Mouse (Mus musculus): ENCODE results near the gene Kcnab3.

Gene Kcnab3

DNA sequence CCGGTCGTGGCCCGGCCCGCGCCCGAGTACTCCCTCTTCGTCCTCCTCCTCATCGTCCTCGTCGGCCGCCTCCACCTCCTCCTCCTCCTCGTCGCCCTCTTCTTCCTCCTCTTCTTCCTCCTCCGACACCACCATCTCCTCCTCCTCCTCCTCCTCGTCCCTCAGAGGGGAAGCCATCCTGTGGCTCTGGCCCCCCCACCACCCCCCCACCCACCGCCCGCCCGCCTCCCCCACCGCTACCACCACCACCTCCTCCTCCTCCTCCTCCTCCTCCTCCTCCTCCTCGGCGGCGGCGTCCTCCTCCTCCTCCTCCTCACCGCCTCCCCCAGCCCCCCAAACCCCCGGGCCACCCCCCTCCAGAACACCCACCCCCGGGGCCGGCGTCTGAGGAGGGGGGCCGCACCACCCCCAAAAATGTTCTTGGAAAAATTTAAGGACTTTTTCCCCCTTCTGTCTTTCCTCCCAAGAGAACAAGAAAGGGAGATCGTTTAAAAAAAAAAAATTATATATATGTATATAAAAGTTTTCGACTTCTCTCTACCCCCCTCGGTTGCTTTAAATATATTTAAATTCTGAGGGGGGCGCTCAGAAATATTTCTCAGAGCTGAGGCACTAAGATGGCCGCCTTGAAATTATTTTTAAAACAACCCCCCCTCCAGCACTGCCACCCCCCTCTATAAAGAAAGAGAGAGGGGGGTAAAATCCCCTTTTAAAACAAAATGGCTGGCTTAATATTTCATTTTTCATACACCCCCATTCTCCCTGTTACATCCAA lies 43.3 kb downstream of the Kcnab3 start, which contains the start of gene Chd3:
TSS of gene Chd3 (minus strand) at position 192 of the 775 bp plus-strand sequence.
- DNase-seq (ENCODE audit: extremely low read depth, insufficient read length, low spot score) = no peak

DNA sequence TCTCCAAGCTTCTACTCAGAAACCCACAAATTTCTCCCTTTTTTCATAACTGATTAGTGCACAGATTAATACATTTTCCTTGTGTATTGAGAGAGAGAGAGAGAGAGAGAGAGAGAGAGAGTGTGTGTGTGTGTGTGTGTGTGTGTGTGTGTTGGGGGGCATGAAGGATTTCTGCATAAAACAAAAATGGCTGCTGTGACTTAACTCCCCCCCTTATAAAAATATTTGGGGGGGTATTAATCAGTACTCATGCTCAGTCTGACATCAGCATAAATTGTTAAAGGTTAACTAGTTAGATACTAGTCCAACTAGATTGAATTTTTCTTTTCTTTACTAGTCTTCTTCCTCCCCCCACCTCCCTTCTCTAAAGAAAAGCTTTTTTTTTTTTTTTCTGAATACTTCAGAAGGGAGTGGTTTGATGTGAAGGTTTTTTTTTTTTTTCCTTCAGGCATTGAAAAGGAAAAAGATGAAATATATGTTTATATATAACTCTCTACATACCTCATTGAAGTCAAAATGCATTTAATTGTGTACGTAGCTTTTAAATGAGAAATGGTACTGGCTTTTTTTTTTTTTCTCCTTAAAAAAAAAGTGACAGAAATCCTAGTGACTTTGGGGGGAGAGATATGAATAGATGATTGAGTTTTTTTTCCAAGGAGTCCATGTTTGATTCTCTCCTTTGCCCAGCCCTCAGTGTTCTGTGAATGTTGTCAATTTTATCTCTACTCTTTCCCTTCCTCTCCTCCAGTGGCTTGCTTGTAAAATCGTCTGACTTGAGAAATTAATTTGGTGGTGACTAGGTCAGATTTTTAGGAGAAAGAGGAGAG lies 44.1 kb downstream of the Kcnab3 start:
- DNase-seq (ENCODE audit: extremely low read depth, insufficient read length, low spot score) = no peak

DNA sequence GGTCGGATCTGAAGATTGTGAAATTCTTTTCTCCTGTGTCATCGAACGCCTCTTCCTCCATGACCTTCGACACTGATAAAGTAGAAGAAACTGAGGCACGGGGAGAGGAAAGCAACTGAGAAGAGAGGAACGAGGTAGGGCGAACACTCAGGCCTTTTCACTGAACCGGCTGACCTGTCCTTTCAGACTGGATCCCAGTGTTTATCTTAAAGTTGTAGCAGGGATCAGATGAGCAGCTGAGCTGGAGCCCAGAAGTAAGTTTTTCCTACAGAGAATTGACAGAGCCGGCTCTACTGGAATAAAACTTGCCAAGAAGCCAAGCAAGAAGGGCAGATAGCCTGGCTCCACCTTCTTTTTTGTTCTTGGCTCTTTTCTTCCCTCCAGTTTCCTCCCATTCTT lies 44.8 kb downstream of the Kcnab3 start:
- no peak for DNase-seq (ENCODE audit: extremely low read depth, insufficient read length, low spot score)

DNA sequence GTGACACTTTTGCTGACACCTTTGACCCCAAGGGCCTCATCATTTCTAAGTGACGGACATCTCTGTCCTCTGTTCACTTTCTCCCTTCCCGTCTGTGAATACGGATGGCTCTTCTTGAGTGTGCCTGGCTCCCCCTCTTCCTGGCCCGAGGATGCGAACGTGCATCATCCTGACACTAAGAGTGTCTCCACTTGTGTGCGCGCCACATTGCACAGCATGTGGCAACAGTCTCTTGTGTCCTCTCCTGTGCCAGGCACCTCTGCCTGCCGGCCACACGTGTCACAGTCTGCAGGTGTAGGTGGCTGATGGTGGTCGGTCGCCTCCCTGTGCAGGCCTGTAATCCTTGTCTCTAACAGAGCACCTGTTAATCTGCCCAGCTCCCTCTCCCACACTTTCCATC lies 45.5 kb downstream of the Kcnab3 start:
- DNase-seq (ENCODE audit: extremely low read depth, insufficient read length, low spot score) = no peak

DNA sequence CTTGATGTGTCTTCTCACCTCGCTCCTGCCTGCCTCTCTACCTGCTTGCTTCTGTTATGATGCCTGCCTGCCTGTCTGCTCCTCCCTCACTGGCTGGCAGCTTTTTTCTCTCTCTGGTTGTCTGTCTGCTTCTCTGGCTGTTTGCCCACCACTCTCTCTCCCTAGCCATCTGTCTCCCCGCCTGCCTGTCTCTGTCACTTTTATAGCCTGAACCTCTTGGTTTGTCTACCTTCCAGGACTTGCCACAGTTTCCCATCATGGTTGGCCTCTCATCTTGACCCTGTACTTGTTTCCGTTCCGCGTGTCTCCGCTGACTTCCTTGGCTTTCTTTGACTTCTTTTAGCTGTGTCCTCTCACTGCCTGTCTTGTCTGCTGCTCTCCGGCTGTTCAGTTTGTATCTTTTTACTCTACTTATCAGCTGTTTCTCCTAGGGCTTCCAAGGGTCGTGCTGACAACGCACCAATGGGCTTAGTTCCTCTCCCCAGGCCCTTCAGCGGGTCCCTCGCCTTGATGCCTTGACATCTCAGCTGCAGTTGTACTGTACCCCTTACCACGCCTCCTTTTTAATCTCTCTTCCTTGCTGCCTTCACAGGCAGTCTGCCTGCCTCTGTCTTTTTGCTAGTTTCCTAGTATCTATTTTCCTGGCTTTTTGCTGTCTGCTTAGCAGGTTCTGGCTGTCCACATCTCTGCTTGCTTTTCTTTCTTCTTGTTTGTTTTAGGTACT lies 46.2 kb downstream of the Kcnab3 start:
- no peak for DNase-seq (ENCODE audit: extremely low read depth, insufficient read length, low spot score)

DNA sequence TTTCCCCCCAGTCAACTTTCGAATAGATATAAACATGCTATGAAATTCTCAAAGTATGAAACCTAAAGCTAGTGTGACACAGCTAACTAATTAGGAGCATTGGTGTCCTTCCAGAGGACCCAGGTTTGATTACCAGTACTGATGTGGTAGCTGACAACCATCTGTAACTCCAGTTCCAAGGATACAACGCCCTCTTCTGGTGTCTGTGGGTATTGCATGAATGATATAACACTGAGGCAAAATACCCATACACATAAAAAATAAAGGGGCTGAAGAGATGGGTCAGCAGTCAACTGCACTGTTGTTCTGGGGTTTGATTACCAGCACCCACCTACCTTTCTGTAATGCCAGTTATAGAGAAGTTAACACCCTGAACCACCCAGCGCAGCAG lies 46.7 kb downstream of the Kcnab3 start:
- no peak for DNase-seq (ENCODE audit: extremely low read depth, insufficient read length, low spot score)

DNA sequence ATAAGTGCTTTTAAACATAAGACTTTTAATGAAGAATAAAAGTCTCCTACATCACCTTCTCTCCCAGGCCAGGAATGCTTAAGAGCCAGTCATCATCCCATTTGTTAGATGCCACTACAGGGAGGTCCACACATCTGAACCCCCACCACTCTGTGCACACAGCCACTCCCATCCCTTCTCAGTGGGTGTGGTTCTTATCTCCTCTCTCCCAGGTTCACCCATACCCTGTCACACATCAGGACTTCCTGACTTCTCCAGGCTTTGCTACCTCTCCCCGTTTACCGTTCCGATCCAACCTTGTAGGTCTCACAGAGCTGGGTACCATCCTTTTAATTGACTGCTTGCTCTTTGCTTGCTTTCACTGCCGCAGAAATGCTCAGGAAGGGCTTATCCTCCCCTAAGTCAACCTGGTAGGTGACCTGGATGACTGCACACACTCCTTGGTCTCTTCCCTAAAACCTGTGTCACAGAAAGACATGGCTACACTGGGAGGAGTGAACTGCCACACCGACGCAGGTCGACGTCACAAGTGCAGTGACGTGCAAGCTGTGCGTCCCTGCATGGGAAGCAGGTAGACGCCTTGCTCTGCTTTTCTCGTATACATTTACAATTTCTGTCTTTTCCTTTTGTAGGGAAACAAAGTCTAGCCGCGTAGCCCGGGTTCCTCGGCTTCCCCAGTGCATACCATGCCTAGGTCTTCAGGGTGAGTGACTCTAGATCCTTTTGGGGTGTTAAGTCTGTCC lies 47.3 kb downstream of the Kcnab3 start:
- DNase-seq (ENCODE audit: extremely low read depth, insufficient read length, low spot score) = no peak

DNA sequence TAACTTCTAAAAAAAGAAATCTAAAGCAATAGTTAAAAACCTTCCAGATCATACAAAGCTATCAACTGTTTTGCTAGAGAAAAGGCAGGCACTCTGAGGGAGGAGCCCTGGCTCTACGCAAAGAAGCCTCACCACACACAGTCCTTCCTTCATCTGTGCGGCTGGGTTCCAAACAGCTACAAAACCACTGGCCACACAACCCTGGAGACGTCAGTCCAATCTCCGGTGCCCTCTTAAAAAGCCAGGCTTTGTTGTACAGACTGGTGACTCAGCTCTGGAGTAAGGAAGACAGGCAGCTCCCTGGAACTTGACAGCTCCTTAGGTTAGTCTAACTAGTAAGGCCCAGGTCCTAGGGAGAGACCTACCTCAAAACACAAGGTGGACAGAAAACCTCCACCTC lies 49.6 kb downstream of the Kcnab3 start:
- peak; percentile 71 for DNase-seq (ENCODE audit: extremely low read depth, insufficient read length, low spot score)

DNA sequence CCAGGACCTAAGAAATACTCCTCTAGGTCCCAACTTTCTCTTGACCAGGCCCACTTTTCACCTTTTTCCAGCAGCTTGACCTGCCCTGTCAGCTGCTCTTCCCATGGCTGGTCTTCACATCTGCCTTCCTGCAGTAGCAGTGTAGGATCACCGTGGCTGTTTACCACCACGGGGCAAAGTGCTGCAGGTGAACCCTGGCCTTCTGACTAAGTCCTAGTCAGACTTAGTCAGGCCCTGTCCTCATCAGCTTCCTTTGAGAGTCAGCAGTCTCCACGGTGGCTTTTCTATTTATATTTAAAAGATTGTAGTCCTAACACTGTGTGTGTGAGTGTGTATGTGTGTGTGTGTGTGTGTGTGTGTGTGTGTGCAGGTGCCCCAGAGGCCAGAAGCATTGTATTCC lies 51.7 kb downstream of the Kcnab3 start:
- no peak for DNase-seq (ENCODE audit: extremely low read depth, insufficient read length, low spot score)

DNA sequence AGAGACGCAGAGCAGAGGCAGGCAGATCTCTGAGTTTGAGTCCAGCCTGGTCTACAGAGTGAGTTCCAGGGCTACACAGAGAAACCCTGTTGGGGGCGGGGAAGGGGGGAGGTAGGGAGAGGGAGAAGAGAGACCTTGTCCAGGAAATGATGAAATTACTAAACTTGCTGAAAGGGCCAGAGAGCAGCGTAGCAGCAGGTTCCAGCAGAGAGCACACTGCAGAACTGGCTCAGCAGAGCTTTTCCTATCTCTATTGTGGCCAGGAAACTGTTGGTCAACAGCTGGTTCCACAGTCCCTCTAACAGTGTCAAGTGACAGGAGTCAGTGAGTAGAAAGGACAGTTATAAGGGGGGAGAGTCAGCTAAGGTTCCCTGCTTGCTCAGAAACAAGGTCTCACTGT lies 53.5 kb downstream of the Kcnab3 start:
- no peak for DNase-seq (ENCODE audit: extremely low read depth, insufficient read length, low spot score)

DNA sequence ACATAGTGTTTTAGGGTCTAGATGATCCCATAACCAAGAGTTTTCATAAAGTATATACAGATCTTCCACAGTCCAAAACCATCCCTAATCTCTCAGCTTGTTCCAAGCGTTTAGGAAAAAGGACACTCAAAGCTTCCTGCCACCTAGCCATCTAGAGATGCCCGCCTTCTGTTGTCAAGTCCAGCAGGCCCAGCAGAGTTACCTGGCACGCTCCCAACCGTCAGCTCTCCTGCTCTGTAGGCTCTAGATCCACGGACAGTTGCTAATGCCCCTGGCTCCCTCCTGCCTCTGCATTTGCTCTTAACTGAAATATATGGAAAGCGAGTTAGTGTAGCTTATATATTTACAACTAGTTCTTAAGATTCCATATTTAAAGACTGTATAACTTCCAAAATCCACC lies 55.3 kb downstream of the Kcnab3 start:
- no peak for DNase-seq (ENCODE audit: extremely low read depth, insufficient read length, low spot score)

Measured in 3134 (cell line).